Comparison of ENCODE assay signal across 14 mouse cellular contexts in the genomic region with DNA sequence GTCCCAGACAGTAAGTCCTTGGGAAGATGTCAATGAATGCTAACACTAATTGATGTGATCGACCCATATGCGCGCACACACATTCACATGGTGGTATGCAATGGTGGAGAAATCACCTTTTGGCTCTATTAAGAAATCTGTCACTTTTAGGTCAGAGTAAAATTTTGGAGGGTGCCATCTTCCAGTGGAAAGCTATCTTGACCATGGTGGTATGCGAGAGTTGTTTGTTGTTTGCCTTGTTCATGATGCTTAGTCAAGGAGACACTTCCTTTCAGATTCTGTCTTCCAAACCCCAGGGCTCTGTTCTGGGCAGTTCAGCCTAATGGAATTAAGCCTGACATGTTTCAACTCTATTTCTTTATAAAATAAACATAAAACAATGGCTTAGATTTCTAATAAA.
DNase-seq lines count a peak whose midpoint lies in the region; ATAC-seq lines count a peak whose summit lies in the region.
"Had no signal": no experiment of that assay in that cellular context is flagged by ENCODE, and none has a peak within 500 bp of the region (broad histone marks: within the 10 kb centered on the region; RNA-seq: fewer than 3 reads in every experiment).

No protein-coding gene starts in this region.

- H3K4me1 ChIP-seq in forebrain, embryonic 14.5 days (ENCODE audit: control insufficient read depth, insufficient read depth, low read length): peaks cover 31% of the 10 kb centered on the region; the same call in 1 of the 2 replicates
- H3K4me1 ChIP-seq in hindbrain, embryonic 15.5 days (replicated peaks): no peaks in the 10 kb centered on the region
- H3K4me1 ChIP-seq: heart, embryonic 13.5 days had no signal

- peak overlapping the region; percentile 77 for H3K27ac ChIP-seq in forebrain, embryonic 14.5 days (ENCODE audit: low read depth, low read length)
- 0 out of 2 replicates have a peak overlapping the region, but pooled peaks have one; percentile 21 for H3K27ac ChIP-seq in hindbrain, embryonic 15.5 days (replicated peaks)
- H3K27ac ChIP-seq: heart, embryonic 13.5 days had no signal

- no peaks in the 10 kb centered on the region for H3K27me3 ChIP-seq in forebrain, embryonic 14.5 days (replicated peaks; ENCODE audit: control insufficient read depth, insufficient read depth, low read length)
- no peaks in the 10 kb centered on the region for H3K27me3 ChIP-seq in hindbrain, embryonic 15.5 days
- H3K27me3 ChIP-seq: heart, embryonic 13.5 days had no signal

- no peak for ATAC-seq in forebrain, embryonic 14.5 days
- no peak for ATAC-seq in hindbrain, embryonic 15.5 days (ENCODE audit: low FRiP score, low read depth)

- H3K4me3 ChIP-seq in forebrain, embryonic 14.5 days (ENCODE audit: low read depth, low read length): no peak overlapping the region
- no peak overlapping the region for H3K4me3 ChIP-seq in hindbrain, embryonic 15.5 days
- H3K4me3 ChIP-seq: heart, embryonic 13.5 days had no signal

- no peak overlapping the region for H3K9ac ChIP-seq in forebrain, embryonic 14.5 days (ENCODE audit: low read length)
- no peak overlapping the region for H3K9ac ChIP-seq in hindbrain, embryonic 15.5 days
- H3K9ac ChIP-seq: heart, embryonic 13.5 days had no signal

- DNase-seq in retina, postnatal 1 day: peak; percentile 81
- no peak for DNase-seq in retina, embryonic 14.5 days (ENCODE audit: low spot score)
- no peak for DNase-seq in forebrain, embryonic 14.5 days (ENCODE audit: low spot score)
- DNase-seq in left cerebral cortex, adult 11 months (ENCODE audit: low spot score): no peak
- DNase-seq in right cerebral cortex, postnatal 14 days: no peak
- no peak for DNase-seq in embryo, embryonic 11 days
- DNase-seq: adrenal gland, adult 2 months; kidney, adult 8-10 months; kidney, postnatal 14 days; lung, adult 2 months; thymus, postnatal 25 days had no signal

- peak overlapping the region; percentile 19; the same call in 1 of the 2 replicates for H3K4me2 ChIP-seq in forebrain, embryonic 14.5 days (ENCODE audit: low read length)
- no peak overlapping the region for H3K4me2 ChIP-seq in hindbrain, embryonic 15.5 days
- H3K4me2 ChIP-seq: heart, embryonic 13.5 days; liver, embryonic 11.5 days had no signal

- no peaks in the 10 kb centered on the region for H3K36me3 ChIP-seq in forebrain, embryonic 14.5 days (ENCODE audit: control insufficient read depth, insufficient read depth, low read length)
- H3K36me3 ChIP-seq in hindbrain, embryonic 15.5 days: no peaks in the 10 kb centered on the region
- H3K36me3 ChIP-seq: heart, embryonic 13.5 days had no signal

- H3K9me3 ChIP-seq in forebrain, embryonic 14.5 days (replicated peaks; ENCODE audit: control insufficient read depth, low read length): no peaks in the 10 kb centered on the region
- H3K9me3 ChIP-seq in hindbrain, embryonic 15.5 days: no peaks in the 10 kb centered on the region
- H3K9me3 ChIP-seq: heart, embryonic 13.5 days had no signal

- WGBS in forebrain, embryonic 14.5 days: 42% methylated on average over 4 of the region's 4 CpGs
- WGBS in hindbrain, embryonic 15.5 days: 67% methylated on average over 4 of the region's 4 CpGs
